Mouse (Mus musculus) midbrain, embryonic 11.5 days (tissue): ENCODE measurements at regions not wholly inside any gene's neighbourhood (a gene's known extent, or its start where the extent isn't known, plus 50 kb on each side); places are given as distances from the start of the nearest gene placed in this dataset.
A peak's percentile ranks its signal among the peaks of the same experiment; 100 is the strongest.

ENCODE experiments used
- ATAC-seq: fragments of 200-750 bp; cut with Nextera tagmentation; 2 replicates; pipeline ENCODE4 v1.8.0; 2017; ENCODE audit warnings: moderate TSS enrichment, moderate library complexity; ENCODE audit not compliant: low FRiP score
- DNase-seq: peaks from one replicate; pipeline ENCODE4 v3.0.0; 2015; ENCODE audit warnings: low spot score; ENCODE audit errors: missing footprints
- H3K27ac ChIP-seq: fragments of 300-500 bp; sonication (generic); 2 replicates; pipeline ENCODE4 v1.5.1; 2014; ENCODE audit warnings: low read depth, low read length
- H3K27me3 ChIP-seq: fragments of 300-500 bp; sonication (generic); 2 replicates; pipeline ENCODE4 v1.6.1; 2014; ENCODE audit warnings: mild to moderate bottlenecking, low read length, moderate library complexity, mixed read lengths; ENCODE audit not compliant: control insufficient read depth, insufficient read depth
- H3K36me3 ChIP-seq: fragments of 300-500 bp; sonication (generic); 2 replicates; pipeline ENCODE4 v1.6.1; 2014; ENCODE audit warnings: mild to moderate bottlenecking, low read length, moderate library complexity, mixed read lengths; ENCODE audit not compliant: control insufficient read depth, insufficient read depth
- H3K4me1 ChIP-seq: fragments of 300-500 bp; sonication (generic); 2 replicates; pipeline ENCODE4 v1.6.1; 2014; ENCODE audit warnings: low read length; ENCODE audit not compliant: control insufficient read depth, insufficient read depth
- H3K4me2 ChIP-seq: fragments of 300-500 bp; sonication (generic); 2 replicates; pipeline ENCODE4 v1.6.1; 2014; ENCODE audit warnings: mild to moderate bottlenecking, moderate library complexity
- H3K4me3 ChIP-seq: fragments of 300-500 bp; sonication (generic); 2 replicates; pipeline ENCODE4 v1.5.1; 2014; ENCODE audit warnings: low read depth, low read length
- H3K9ac ChIP-seq: fragments of 300-500 bp; sonication (generic); 2 replicates; pipeline ENCODE4 v1.6.1; 2014; ENCODE audit warnings: low read length
- H3K9me3 ChIP-seq: fragments of 300-500 bp; sonication (generic); 2 replicates; pipeline ENCODE4 v1.6.1; 2016; ENCODE audit warnings: low read length; ENCODE audit not compliant: control insufficient read depth
- WGBS: fragments of 180-500 bp; shearing (Covaris S2); extraction: QIAGEN DNeasy Blood & Tissue Kit; methylation state at CpG from one replicate; pipeline ENCODE4 v1.1.7; 2014; 5-methylcytosine and 5-hydroxymethylcytosine counted together

- H3K4me2 ChIP-seq: no peak overlapping the region
- H3K4me3 ChIP-seq: no peak overlapping the region
- H3K4me1 ChIP-seq: no peaks in the 10 kb centered on the region
- ATAC-seq (no peak), DNase-seq (no peak)
- H3K9me3 ChIP-seq: no peaks in the 10 kb centered on the region
- H3K27ac ChIP-seq: no peak overlapping the region
- no peaks in the 10 kb centered on the region for H3K27me3 ChIP-seq
- H3K36me3 ChIP-seq: no peaks in the 10 kb centered on the region
- WGBS: 80% methylated on average over 10 of the region's 10 CpGs
- no peak overlapping the region for H3K9ac ChIP-seq
Measured at GRCm38 (mm10) chr17:51500751-51501150, 321.6 kb upstream of the Tbc1d5 start.

- H3K4me3 ChIP-seq: no peak overlapping the region
- H3K27me3 ChIP-seq: no peaks in the 10 kb centered on the region
- no peaks in the 10 kb centered on the region for H3K36me3 ChIP-seq
- WGBS: 83% methylated on average over 2 of the region's 2 CpGs
- H3K4me2 ChIP-seq: no peak overlapping the region
- no peaks in the 10 kb centered on the region for H3K9me3 ChIP-seq
- no peaks in the 10 kb centered on the region for H3K4me1 ChIP-seq
- H3K27ac ChIP-seq: no peak overlapping the region
- H3K9ac ChIP-seq: no peak overlapping the region
- ATAC-seq (no peak), DNase-seq (no peak)
Measured at GRCm38 (mm10) chr17:51499541-51499940, 320.4 kb upstream of the Tbc1d5 start.

- Histone ChIP-seq H3K9me3 (no peaks in the 10 kb centered on the region), H3K4me3 (no peak overlapping the region), H3K27me3 (no peaks in the 10 kb centered on the region), H3K4me2 (no peak overlapping the region), H3K27ac (no peak overlapping the region), H3K4me1 (no peaks in the 10 kb centered on the region), H3K9ac (no peak overlapping the region), H3K36me3 (no peaks in the 10 kb centered on the region)
- 72% methylated on average over 2 of the region's 2 CpGs for WGBS
- DNase-seq (no peak), ATAC-seq (no peak)
Measured at GRCm38 (mm10) chr17:51495038-51495437, 315.9 kb upstream of the Tbc1d5 start.

GRCm38 (mm10) chr17:51489386-51489785 lies 310.2 kb upstream of the Tbc1d5 start:
- no peaks in the 10 kb centered on the region for H3K4me1 ChIP-seq
- no peak for ATAC-seq
- no peaks in the 10 kb centered on the region for H3K36me3 ChIP-seq
- no peak overlapping the region for H3K4me2 ChIP-seq
- no peak overlapping the region for H3K27ac ChIP-seq
- H3K4me3 ChIP-seq: no peak overlapping the region
- no peaks in the 10 kb centered on the region for H3K9me3 ChIP-seq
- DNase-seq: no peak
- WGBS: 75% methylated on average over 3 of the region's 3 CpGs
- H3K27me3 ChIP-seq: no peaks in the 10 kb centered on the region
- H3K9ac ChIP-seq: no peak overlapping the region

- DNase-seq (no peak), ATAC-seq (no peak)
- Histone ChIP-seq H3K27me3 (no peaks in the 10 kb centered on the region), H3K27ac (no peak overlapping the region), H3K4me2 (no peak overlapping the region), H3K36me3 (no peaks in the 10 kb centered on the region), H3K9me3 (no peaks in the 10 kb centered on the region), H3K9ac (no peak overlapping the region), H3K4me1 (no peaks in the 10 kb centered on the region), H3K4me3 (no peak overlapping the region)
- WGBS: 93% methylated on average over 3 of the region's 3 CpGs
Measured at GRCm38 (mm10) chr17:51487918-51488445, 308.8 kb upstream of the Tbc1d5 start.

DNA sequence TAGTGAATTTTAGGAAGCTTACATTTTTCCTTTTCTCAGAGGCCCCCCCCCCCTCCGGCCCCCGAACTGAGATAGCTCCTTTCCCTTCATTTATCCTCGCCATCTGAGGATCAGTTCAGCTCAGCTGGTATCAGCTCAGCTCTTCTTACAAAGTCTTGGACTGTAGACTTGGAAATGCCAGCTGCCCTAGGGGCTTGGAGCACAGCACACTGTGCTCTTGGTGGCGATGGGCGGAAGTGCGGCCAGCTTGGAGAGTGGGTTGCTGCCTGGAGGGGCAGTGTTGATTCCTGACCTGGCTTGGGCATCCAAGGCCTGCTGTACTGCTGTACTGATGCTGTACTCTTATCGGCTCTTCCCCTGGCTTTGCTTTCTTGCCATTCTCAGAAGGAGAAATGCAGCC lies 298.7 kb upstream of the Tbc1d5 start:
- no peak overlapping the region for H3K4me3 ChIP-seq
- H3K9me3 ChIP-seq: no peaks in the 10 kb centered on the region
- no peaks in the 10 kb centered on the region for H3K36me3 ChIP-seq
- H3K4me2 ChIP-seq: no peak overlapping the region
- WGBS: 80% methylated on average over 7 of the region's 7 CpGs
- no peak overlapping the region for H3K27ac ChIP-seq
- 0 out of 2 replicates have a peak, but pooled peaks have one; percentile 46 for ATAC-seq
- H3K9ac ChIP-seq: no peak overlapping the region
- DNase-seq: no peak
- no peaks in the 10 kb centered on the region for H3K27me3 ChIP-seq
- no peaks in the 10 kb centered on the region for H3K4me1 ChIP-seq

GRCm38 (mm10) chr17:51477404-51477803 lies 298.3 kb upstream of the Tbc1d5 start:
- no peak overlapping the region for H3K4me2 ChIP-seq
- H3K27me3 ChIP-seq: no peaks in the 10 kb centered on the region
- H3K27ac ChIP-seq: no peak overlapping the region
- no peaks in the 10 kb centered on the region for H3K4me1 ChIP-seq
- 92% methylated on average over 8 of the region's 8 CpGs for WGBS
- DNase-seq (no peak), ATAC-seq (no peak)
- no peak overlapping the region for H3K4me3 ChIP-seq
- no peaks in the 10 kb centered on the region for H3K9me3 ChIP-seq
- no peaks in the 10 kb centered on the region for H3K36me3 ChIP-seq
- no peak overlapping the region for H3K9ac ChIP-seq

DNA sequence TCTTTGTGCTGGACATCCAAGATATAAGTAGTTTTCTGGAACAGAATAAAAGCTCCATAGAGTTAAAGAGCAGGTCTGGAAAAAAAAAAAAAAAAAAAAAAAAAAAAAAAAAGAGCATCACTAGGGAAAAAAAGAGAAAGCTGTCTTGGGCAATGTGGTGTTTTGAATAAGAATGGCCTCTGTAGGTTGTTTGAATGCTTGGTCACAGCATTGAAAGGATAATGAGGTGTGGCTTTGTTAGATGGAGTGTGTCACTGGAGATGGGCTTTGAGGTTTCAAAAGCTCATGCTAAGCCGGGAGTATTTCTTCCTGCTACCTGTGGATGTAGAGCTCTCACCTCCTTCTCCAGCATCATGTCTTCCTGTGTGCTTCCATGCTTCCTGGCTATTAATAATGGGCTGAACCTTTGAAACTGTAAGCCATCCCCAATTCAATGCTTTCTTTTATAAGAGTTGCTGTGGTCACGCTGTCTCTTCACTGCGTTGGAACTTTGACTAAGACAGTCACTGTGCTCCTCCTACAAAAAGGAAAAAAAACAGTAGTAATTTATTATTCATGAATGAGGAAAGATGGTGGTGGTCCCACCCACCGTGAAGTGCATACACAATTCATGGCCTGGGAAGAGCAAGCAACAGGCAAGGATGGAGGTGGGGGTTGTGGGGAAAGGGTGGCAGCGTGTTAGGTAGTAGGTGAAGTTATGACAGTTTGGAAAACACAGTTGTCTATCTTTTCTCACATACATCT lies 283.2 kb upstream of the Tbc1d5 start:
- Histone ChIP-seq H3K4me2 (peak overlapping the region; percentile 29; the same call in 1 of the 2 replicates), H3K27ac (no peak overlapping the region), H3K27me3 (no peaks in the 10 kb centered on the region), H3K4me1 (no peaks in the 10 kb centered on the region; the same call in 1 of the 2 replicates), H3K36me3 (no peaks in the 10 kb centered on the region), H3K9ac (no peak overlapping the region), H3K9me3 (peaks cover 3% of the 10 kb centered on the region; the same call in 1 of the 2 replicates), H3K4me3 (no peak overlapping the region)
- DNase-seq (peak; percentile 83), ATAC-seq (peak; percentile 69)
- 42% methylated on average over 5 of the region's 5 CpGs for WGBS

DNA sequence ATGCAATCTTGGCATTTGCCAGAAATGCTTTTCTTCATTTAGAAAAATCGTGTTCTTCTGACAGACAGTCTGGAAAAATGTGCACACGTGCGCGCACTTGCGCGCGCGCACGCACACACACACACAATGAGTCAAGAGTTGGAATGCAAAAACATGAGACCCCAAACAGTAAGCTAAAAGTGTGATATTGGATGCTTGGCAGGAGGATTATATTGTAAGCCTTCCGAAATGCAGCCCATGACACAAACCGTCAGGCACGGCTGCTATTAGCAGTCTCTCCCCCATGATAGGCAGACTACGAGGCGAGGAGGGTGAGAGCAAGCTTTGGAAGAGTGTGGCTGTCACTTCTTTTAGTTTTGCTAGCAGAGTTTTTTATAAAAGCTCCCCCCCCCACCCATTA lies 282.1 kb upstream of the Tbc1d5 start:
- no peak overlapping the region for H3K4me3 ChIP-seq
- H3K27me3 ChIP-seq: no peaks in the 10 kb centered on the region
- WGBS: 55% methylated on average over 14 of the region's 14 CpGs
- no peak for DNase-seq
- peak overlapping the region; percentile 29; the same call in 1 of the 2 replicates for H3K4me2 ChIP-seq
- peak; percentile 61; the same call in 1 of the 2 replicates for ATAC-seq
- no peak overlapping the region for H3K27ac ChIP-seq
- peaks cover 3% of the 10 kb centered on the region; the same call in 1 of the 2 replicates for H3K9me3 ChIP-seq
- H3K9ac ChIP-seq: no peak overlapping the region
- no peaks in the 10 kb centered on the region; the same call in 1 of the 2 replicates for H3K4me1 ChIP-seq
- no peaks in the 10 kb centered on the region for H3K36me3 ChIP-seq
